Mouse (Mus musculus) stomach, postnatal 0 days (tissue): Measurements from ENCODE around the gene Zfp790. TPM values are rescaled to one million over a fixed set of nuclear protein-coding genes. Genes with fewer than 3 reads are reported as not detected.

ENCODE experiments used
- ATAC-seq: fragments of 200-750 bp; cut with Nextera tagmentation; 2 replicates; pipeline ENCODE4 v1.8.0; 2017; ENCODE audit not compliant: low FRiP score, low TSS enrichment
- DNase-seq: peaks from one replicate; pipeline ENCODE4 v3.0.0-alpha.2; 2016; ENCODE audit warnings: low spot score
- H3K27ac ChIP-seq: fragments of 300-500 bp; sonication (generic); replicated peaks from 2 replicates; pipeline ENCODE4 v1.5.1; 2014; ENCODE audit warnings: mild to moderate bottlenecking, control low read depth
- H3K27me3 ChIP-seq: fragments of 300-500 bp; sonication (generic); 2 replicates; pipeline ENCODE4 v1.6.1; 2014; ENCODE audit warnings: low read length; ENCODE audit not compliant: control insufficient read depth, insufficient read depth
- H3K36me3 ChIP-seq: fragments of 300-500 bp; sonication (generic); 2 replicates; pipeline ENCODE4 v1.6.1; 2014; ENCODE audit warnings: low read length, mixed read lengths; ENCODE audit not compliant: control insufficient read depth, insufficient read depth
- H3K4me1 ChIP-seq: fragments of 300-500 bp; sonication (generic); replicated peaks from 2 replicates; pipeline ENCODE4 v1.6.1; 2014; ENCODE audit warnings: antibody characterized with exemption; ENCODE audit not compliant: control insufficient read depth, insufficient read depth
- H3K4me2 ChIP-seq: fragments of 300-500 bp; sonication (generic); replicated peaks from 2 replicates; pipeline ENCODE4 v1.6.1; 2014; ENCODE audit warnings: low read depth, mild to moderate bottlenecking, control low read depth, moderate library complexity
- H3K4me3 ChIP-seq: fragments of 300-500 bp; sonication (generic); 2 replicates; pipeline ENCODE4 v1.5.1; 2014; ENCODE audit warnings: low read depth, low read length, control low read depth
- H3K9ac ChIP-seq: fragments of 300-500 bp; sonication (generic); 2 replicates; pipeline ENCODE4 v1.6.1; 2014; ENCODE audit warnings: mild to moderate bottlenecking, low read length, control low read depth, mixed read lengths
- H3K9me3 ChIP-seq: fragments of 300-500 bp; sonication (generic); 2 replicates; pipeline ENCODE4 v1.6.1; 2016; ENCODE audit warnings: low read length; ENCODE audit not compliant: control insufficient read depth
- CTCF ChIP-seq: IDR thresholded peaks from 2 replicates; pipeline ENCODE4 v1.5.1; 2016; ENCODE audit warnings: antibody characterized with exemption, low read depth, mild to moderate bottlenecking, moderate library complexity
- EP300 ChIP-seq: optimal IDR thresholded peaks from 2 replicates; pipeline ENCODE3; 2016; ENCODE audit warnings: antibody characterized with exemption
- WGBS: fragments of 180-500 bp; shearing (Covaris S2); extraction: QIAGEN DNeasy Blood & Tissue Kit; methylation state at CpG from one replicate; pipeline ENCODE4 v1.1.7; 2014; 5-methylcytosine and 5-hydroxymethylcytosine counted together
- polyA plus RNA-seq: library from polyadenylated mRNA; unstranded; fragments of >200 nt; fragmentation: Nextera tagmentation; extraction: Ambion mirVana; gene quantifications from 2 replicates; pipeline ENCODE4 v1.2.1, GENCODE M21; 2015

Gene Zfp790
- polyA plus RNA-seq, 1 experiment from 2014 or later = 5.3 TPM

- no peak overlapping the region for H3K4me3 ChIP-seq
- no peak overlapping the region for H3K27ac ChIP-seq
- ATAC-seq (no peak), DNase-seq (no peak)
- H3K36me3 ChIP-seq = peaks cover 33% of the 10 kb centered on the region
- no peaks in the 10 kb centered on the region for H3K9me3 ChIP-seq
- TF ChIP-seq CTCF (no peak), EP300 (no peak)
- 96% methylated on average over 3 of the region's 3 CpGs for WGBS
- no peaks in the 10 kb centered on the region for H3K4me1 ChIP-seq
- H3K9ac ChIP-seq = no peak overlapping the region
- no peaks in the 10 kb centered on the region for H3K27me3 ChIP-seq
- no peak overlapping the region for H3K4me2 ChIP-seq
These were observed 41.5 kb upstream of the Zfp790 start for GRCm38 (mm10) chr7:29774371-29774770.

GRCm38 (mm10) chr7:29776568-29776967 is 39.3 kb upstream of the Zfp790 start:
- H3K36me3 ChIP-seq = peaks cover 33% of the 10 kb centered on the region
- no peak for ATAC-seq
- no peak overlapping the region for H3K9ac ChIP-seq
- DNase-seq = peak; percentile 0
- H3K4me2 ChIP-seq = no peak overlapping the region
- no peak for TF ChIP-seq CTCF
- TF ChIP-seq EP300 = no peak
- H3K27me3 ChIP-seq = no peaks in the 10 kb centered on the region
- no peak overlapping the region for H3K4me3 ChIP-seq
- H3K9me3 ChIP-seq = no peaks in the 10 kb centered on the region
- 97% methylated on average over 19 of the region's 19 CpGs for WGBS
- no peaks in the 10 kb centered on the region for H3K4me1 ChIP-seq
- H3K27ac ChIP-seq = no peak overlapping the region

GRCm38 (mm10) chr7:29777372-29777771 is 38.5 kb upstream of the Zfp790 start:
- Histone ChIP-seq H3K4me1 (no peaks in the 10 kb centered on the region), H3K4me3 (no peak overlapping the region), H3K36me3 (peaks cover 33% of the 10 kb centered on the region), H3K9ac (no peak overlapping the region), H3K27ac (no peak overlapping the region), H3K27me3 (no peaks in the 10 kb centered on the region), H3K9me3 (no peaks in the 10 kb centered on the region), H3K4me2 (no peak overlapping the region)
- no peak for TF ChIP-seq EP300
- no peak for TF ChIP-seq CTCF
- DNase-seq (no peak), ATAC-seq (no peak)
- WGBS = 94% methylated on average over 10 of the region's 10 CpGs

DNA sequence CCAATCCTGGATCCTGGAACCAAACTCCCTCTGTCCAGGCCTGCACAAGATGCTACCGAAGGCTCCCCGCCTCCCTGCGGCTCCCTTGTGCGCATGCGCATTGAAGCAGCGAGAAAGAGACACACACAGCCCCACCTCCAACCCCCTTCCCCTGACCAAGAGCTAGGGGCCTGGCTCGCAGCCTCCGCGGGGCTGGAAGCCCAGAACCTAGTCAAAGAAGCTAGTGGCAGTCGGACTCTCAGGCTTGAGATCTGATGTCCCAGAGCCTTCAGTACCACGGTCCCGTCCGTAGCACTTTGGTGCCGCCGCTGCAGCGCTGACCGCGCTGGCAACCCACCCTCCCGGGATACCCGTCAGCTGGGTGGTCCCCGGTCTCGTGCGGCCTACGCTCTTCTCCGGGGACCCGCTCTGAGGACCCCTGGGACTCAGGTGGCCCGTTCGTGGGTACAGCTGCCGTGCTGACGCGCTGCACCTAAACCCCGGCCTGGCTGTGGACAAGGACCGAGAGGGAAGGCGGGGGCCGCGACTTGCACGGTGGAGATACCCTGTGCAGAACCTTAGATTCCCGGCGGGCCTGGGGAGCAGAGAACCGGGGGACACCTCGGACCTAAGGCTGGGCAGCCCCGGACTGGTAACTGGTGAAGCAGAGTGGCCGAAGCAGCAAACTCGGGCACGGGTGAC is 31.9 kb upstream of the Zfp790 start, which contains the start of gene Zfp30:
Gene Zfp30, plus strand, starts transcription at position 128 of the 681 bp plus-strand sequence.
- Histone ChIP-seq H3K27me3 (no peaks in the 10 kb centered on the region), H3K4me1 (no peaks in the 10 kb centered on the region), H3K36me3 (peaks cover 8% of the 10 kb centered on the region), H3K9ac (peak within 1 kb of the TSS; percentile 80), H3K9me3 (no peaks in the 10 kb centered on the region), H3K27ac (peak within 1 kb of the TSS; percentile 71), H3K4me3 (peak within 1 kb of the TSS; percentile 82), H3K4me2 (peak within 1 kb of the TSS; percentile 91)
- under 1% methylated on average over 45 of the region's 45 CpGs for WGBS
- DNase-seq = peak; percentile 80
- ATAC-seq = peak; percentile 93
- TF ChIP-seq EP300 = no peak
- TF ChIP-seq CTCF = no peak

DNA sequence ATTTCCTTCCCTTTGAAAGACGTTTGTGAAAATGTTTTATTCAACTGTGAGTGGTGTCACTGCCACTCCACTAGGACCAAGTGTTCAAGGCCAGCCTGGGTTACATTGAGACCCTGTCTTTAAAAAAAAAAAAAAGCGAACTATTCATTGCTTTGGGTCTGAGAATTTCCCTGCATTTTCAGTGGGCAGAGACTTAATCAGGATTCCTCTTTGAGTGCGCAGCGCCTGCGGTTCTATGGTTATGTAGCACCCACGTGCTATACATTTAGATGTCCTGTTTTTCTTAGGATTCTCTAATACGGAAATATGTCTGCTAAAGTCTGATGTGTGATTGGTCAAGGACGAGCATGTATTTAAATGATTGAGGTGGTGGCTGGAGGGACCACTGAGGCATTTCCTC is 30.9 kb upstream of the Zfp790 start:
- H3K4me1 ChIP-seq = no peaks in the 10 kb centered on the region
- WGBS = 49% methylated on average over 8 of the region's 8 CpGs
- peaks cover 16% of the 10 kb centered on the region for H3K36me3 ChIP-seq
- TF ChIP-seq CTCF (no peak), EP300 (no peak)
- DNase-seq (no peak), ATAC-seq (no peak)
- peak overlapping the region; percentile 82 for H3K4me3 ChIP-seq
- H3K9ac ChIP-seq = no peak overlapping the region
- no peaks in the 10 kb centered on the region for H3K9me3 ChIP-seq
- H3K4me2 ChIP-seq = peak overlapping the region; percentile 91
- H3K27me3 ChIP-seq = no peaks in the 10 kb centered on the region
- H3K27ac ChIP-seq = no peak overlapping the region

- H3K9ac ChIP-seq = no peak overlapping the region
- DNase-seq (no peak), ATAC-seq (no peak)
- H3K36me3 ChIP-seq = peaks cover 16% of the 10 kb centered on the region
- no peaks in the 10 kb centered on the region for H3K9me3 ChIP-seq
- H3K4me1 ChIP-seq = no peaks in the 10 kb centered on the region
- 72% methylated on average over 5 of the region's 5 CpGs for WGBS
- H3K27me3 ChIP-seq = no peaks in the 10 kb centered on the region
- peak overlapping the region; percentile 82 for H3K4me3 ChIP-seq
- TF ChIP-seq EP300 = no peak
- no peak for TF ChIP-seq CTCF
- H3K4me2 ChIP-seq = peak overlapping the region; percentile 91
- no peak overlapping the region for H3K27ac ChIP-seq
These were observed 30.0 kb upstream of the Zfp790 start for GRCm38 (mm10) chr7:29785888-29786287.
